Mouse (Mus musculus) liver, embryonic 13.5 days (tissue): ENCODE measurements around the gene Mark1. TPM values are rescaled to one million over a fixed set of nuclear protein-coding genes. Genes with fewer than 3 reads are reported as not detected.
A peak's percentile ranks its signal among the peaks of the same experiment; 100 is the strongest.

ENCODE experiments used
- ATAC-seq: fragments of 200-750 bp; cut with Nextera tagmentation; 2 replicates; pipeline ENCODE4 v1.8.0; 2017; ENCODE audit warnings: low read depth, mild to moderate bottlenecking, moderate number of reproducible peaks, moderate library complexity
- DNase-seq: peaks from one replicate; pipeline ENCODE4 v3.0.0; 2022
- H3K27ac ChIP-seq: fragments of 300-500 bp; sonication (generic); 2 replicates; pipeline ENCODE4 v1.5.1; 2015; ENCODE audit warnings: moderate library complexity, mild to moderate bottlenecking, inconsistent platforms
- H3K27me3 ChIP-seq: fragments of 300-500 bp; sonication (generic); 2 replicates; pipeline ENCODE4 v1.6.1; 2015; ENCODE audit warnings: mild to moderate bottlenecking, inconsistent platforms
- H3K36me3 ChIP-seq: fragments of 300-500 bp; sonication (generic); 2 replicates; pipeline ENCODE4 v1.6.1; 2015; ENCODE audit warnings: mild to moderate bottlenecking, inconsistent platforms
- H3K4me1 ChIP-seq: fragments of 300-500 bp; sonication (generic); replicated peaks from 2 replicates; pipeline ENCODE4 v1.6.1; 2015; ENCODE audit warnings: inconsistent platforms
- H3K4me2 ChIP-seq: fragments of 300-500 bp; sonication (generic); 2 replicates; pipeline ENCODE4 v1.6.1; 2015; ENCODE audit warnings: inconsistent platforms, mild to moderate bottlenecking, moderate library complexity
- H3K4me3 ChIP-seq: fragments of 300-500 bp; sonication (generic); replicated peaks from 2 replicates; pipeline ENCODE4 v1.5.1; 2015; ENCODE audit warnings: mild to moderate bottlenecking, inconsistent platforms
- H3K9ac ChIP-seq: fragments of 300-500 bp; sonication (generic); 2 replicates; pipeline ENCODE4 v1.6.1; 2015; ENCODE audit warnings: mild to moderate bottlenecking, inconsistent platforms
- H3K9me3 ChIP-seq: fragments of 300-500 bp; sonication (generic); replicated peaks from 2 replicates; pipeline ENCODE4 v1.6.1; 2016; ENCODE audit warnings: inconsistent platforms
- WGBS: fragments of 180-500 bp; shearing (Covaris S2); methylation state at CpG from one replicate; pipeline ENCODE4 v1.1.7; 2015; ENCODE audit not compliant: insufficient replicate concordance; 5-methylcytosine and 5-hydroxymethylcytosine counted together
- polyA plus RNA-seq: library from polyadenylated mRNA; unstranded; fragments of >200 nt; fragmentation: Nextera tagmentation; extraction: Ambion mirVana; gene quantifications from 2 replicates; pipeline ENCODE4 v1.2.1, GENCODE M21; 2015

Mark1 gene
- polyA plus RNA-seq, 1 experiment from 2014 or later: 0.16 TPM

DNA sequence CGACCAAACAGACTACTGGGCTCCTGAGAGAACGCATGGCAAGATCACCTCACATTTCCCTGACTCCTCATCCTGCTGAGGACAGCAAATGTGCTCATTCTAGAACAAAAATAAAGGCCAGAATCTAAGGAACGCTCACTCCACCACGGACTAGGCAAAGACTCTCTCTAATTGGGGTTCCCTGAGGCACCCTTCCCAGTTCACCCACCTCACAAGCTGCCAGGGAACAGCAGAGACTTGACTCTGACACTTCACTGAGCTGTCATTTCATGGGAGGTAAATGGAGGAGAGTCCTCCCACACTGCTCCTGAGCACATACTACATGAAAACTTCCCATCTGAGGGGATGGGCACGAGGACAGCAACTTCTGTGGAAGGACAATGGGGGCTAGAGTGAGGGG, 37.5 kb downstream of the Mark1 start:
- Histone ChIP-seq H3K27ac (no peak overlapping the region), H3K27me3 (no peaks in the 10 kb centered on the region), H3K9me3 (no peaks in the 10 kb centered on the region; the same call in 1 of the 2 replicates), H3K4me1 (peaks cover 8% of the 10 kb centered on the region), H3K9ac (no peak overlapping the region), H3K36me3 (no peaks in the 10 kb centered on the region), H3K4me3 (no peak overlapping the region), H3K4me2 (no peak overlapping the region)
- no peak for ATAC-seq
- no peak for DNase-seq
- whole genome bisulfite sequencing: 65% methylated on average over 5 of the region's 5 CpGs

DNA sequence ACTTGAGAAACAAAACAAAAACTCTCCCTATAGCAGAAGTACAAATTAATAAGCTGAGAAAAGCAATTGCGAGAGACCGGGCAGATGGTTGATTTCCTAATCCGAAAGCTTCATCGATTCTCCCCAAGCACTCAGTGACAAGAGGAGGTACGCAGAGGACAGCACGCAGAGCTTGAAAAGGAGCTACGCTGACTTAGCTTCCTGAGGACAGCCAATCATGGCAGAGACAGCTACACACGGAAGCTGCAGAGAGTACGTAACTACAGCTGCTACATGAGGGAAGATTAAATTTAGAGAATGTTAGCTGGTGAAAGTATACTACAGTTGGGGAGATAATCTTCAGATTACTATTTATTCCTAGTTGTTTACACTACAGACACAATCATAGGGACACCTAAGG, 40.6 kb downstream of the Mark1 start:
- Histone ChIP-seq H3K9me3 (no peaks in the 10 kb centered on the region; the same call in 1 of the 2 replicates), H3K27ac (no peak overlapping the region), H3K4me3 (no peak overlapping the region), H3K4me1 (peaks cover 8% of the 10 kb centered on the region), H3K27me3 (no peaks in the 10 kb centered on the region), H3K4me2 (no peak overlapping the region), H3K9ac (no peak overlapping the region), H3K36me3 (no peaks in the 10 kb centered on the region)
- no peak for DNase-seq
- 73% methylated on average over 9 of the region's 9 CpGs for WGBS
- ATAC-seq: no peak

DNA sequence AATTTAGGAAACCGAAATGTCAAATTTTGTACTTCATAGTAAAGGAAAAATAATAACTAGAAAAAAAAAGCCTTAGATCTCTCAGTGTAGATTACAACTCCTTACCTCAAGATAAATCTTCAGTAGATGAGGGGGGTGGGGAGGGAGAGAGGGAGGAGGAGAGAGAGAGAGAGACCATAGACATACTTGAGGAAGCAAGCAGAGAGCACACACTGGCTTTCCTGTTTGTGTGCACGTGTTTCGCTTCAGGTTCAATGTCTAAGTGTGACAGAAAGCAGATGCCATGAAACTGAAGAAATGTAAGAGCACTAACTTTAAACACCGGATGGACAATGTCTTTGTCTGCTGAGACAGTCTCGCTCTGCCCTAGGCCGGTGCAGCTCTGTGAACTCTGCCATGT, 41.0 kb downstream of the Mark1 start:
- 70% methylated on average over 6 of the region's 6 CpGs for WGBS
- Histone ChIP-seq H3K27me3 (no peaks in the 10 kb centered on the region), H3K9me3 (no peaks in the 10 kb centered on the region; the same call in 1 of the 2 replicates), H3K27ac (no peak overlapping the region), H3K4me2 (no peak overlapping the region), H3K36me3 (no peaks in the 10 kb centered on the region), H3K4me3 (no peak overlapping the region), H3K9ac (no peak overlapping the region), H3K4me1 (peaks cover 5% of the 10 kb centered on the region)
- DNase-seq: no peak
- ATAC-seq: no peak

DNA sequence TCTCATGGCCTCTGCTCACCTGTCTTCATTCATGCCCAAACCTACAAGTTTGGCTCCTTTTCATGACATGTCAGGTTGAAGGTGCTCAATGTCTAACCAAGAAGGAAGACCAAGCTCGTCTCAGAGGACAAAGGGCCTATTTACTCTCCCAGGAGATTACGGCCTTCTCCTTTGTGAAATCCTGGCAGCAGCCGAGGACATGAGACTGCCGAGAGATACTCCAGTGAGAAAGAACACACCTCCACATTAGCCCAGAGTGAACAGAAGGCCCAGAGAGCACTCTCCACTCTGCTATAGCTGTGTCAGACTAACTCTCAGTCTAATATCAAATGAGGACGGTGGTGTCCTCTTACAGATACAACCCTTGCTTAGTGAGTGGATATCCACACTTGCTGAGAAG, 47.6 kb downstream of the Mark1 start:
- ATAC-seq (no peak), DNase-seq (no peak)
- Histone ChIP-seq H3K27ac (no peak overlapping the region), H3K27me3 (no peaks in the 10 kb centered on the region), H3K4me2 (no peak overlapping the region), H3K36me3 (no peaks in the 10 kb centered on the region), H3K9me3 (no peaks in the 10 kb centered on the region; the same call in 1 of the 2 replicates), H3K4me3 (no peak overlapping the region), H3K9ac (no peak overlapping the region), H3K4me1 (peaks cover 3% of the 10 kb centered on the region; the same call in 1 of the 2 replicates)
- 61% methylated on average over 5 of the region's 5 CpGs for WGBS

DNA sequence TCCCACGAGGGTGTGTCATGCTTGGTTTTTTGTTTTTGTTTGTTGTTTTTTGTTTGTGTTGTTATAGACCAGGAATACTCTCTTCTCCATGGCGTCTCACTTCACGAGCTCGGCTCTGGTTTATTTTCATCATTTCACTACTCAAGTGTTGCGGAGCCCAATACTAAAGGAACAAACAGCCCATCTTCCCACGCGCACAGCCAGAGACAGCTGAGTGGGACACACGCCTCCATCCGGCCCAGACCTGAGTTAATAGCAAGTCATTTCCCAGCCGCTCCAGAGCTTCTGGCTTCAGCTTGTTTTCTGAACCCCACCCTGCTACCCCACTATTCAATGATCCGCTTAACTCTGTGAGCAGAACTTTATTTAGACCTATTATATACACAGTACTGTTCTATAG, 48.3 kb downstream of the Mark1 start:
- 73% methylated on average over 11 of the region's 11 CpGs for WGBS
- DNase-seq (no peak), ATAC-seq (no peak)
- H3K4me1 ChIP-seq: peaks cover 9% of the 10 kb centered on the region
- H3K4me3 ChIP-seq: no peak overlapping the region
- no peaks in the 10 kb centered on the region for H3K36me3 ChIP-seq
- no peaks in the 10 kb centered on the region for H3K27me3 ChIP-seq
- no peak overlapping the region for H3K9ac ChIP-seq
- H3K4me2 ChIP-seq: no peak overlapping the region
- no peak overlapping the region for H3K27ac ChIP-seq
- H3K9me3 ChIP-seq: no peaks in the 10 kb centered on the region

DNA sequence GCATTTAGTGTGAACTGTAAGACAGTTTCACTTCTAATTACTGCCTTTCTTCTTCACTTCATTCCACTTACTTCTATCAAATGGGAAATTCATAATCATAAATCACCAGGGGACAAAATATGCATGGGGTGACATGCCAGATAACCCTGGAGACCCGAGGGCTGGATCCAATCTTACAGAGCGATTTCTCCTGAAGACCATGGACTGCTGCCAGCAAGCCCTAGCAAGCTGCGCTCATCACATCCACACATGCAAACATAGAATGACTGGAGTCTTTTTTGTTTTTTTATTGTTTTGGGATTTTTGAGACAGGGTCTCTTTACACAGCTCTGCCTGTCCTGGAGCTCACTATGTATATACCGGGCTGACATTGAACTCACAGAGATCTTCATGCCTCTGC, 61.3 kb downstream of the Mark1 start:
- Histone ChIP-seq H3K36me3 (no peaks in the 10 kb centered on the region), H3K4me1 (peaks cover 20% of the 10 kb centered on the region), H3K27me3 (no peaks in the 10 kb centered on the region), H3K27ac (no peak overlapping the region), H3K9me3 (no peaks in the 10 kb centered on the region), H3K9ac (no peak overlapping the region), H3K4me2 (no peak overlapping the region), H3K4me3 (no peak overlapping the region)
- DNase-seq (no peak), ATAC-seq (no peak)
- WGBS: 68% methylated on average over 4 of the region's 4 CpGs

DNA sequence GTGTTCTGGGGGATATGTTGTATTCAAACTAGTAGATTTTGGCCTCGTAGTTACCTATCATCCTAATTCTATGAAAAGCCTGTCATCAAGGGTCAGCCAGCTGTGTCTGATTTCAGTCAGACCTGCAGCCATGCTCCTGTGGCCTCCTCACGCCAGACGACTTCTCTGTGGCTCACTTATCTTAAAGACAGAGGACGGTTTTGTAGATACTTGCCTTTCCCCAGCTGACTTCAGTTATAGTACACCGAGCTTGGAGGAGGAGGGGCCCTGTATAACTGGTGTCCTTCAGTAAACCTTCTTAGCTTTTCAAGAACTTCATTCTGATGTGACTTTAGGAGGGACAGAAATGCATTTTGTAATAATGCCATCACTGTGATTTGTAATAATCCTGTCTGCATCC, 63.4 kb downstream of the Mark1 start:
- WGBS: 9% methylated on average over 5 of the region's 5 CpGs
- H3K36me3 ChIP-seq: no peaks in the 10 kb centered on the region
- H3K27me3 ChIP-seq: no peaks in the 10 kb centered on the region
- no peak overlapping the region for H3K4me2 ChIP-seq
- H3K27ac ChIP-seq: no peak overlapping the region
- H3K4me1 ChIP-seq: peaks cover 20% of the 10 kb centered on the region
- H3K9ac ChIP-seq: no peak overlapping the region
- H3K9me3 ChIP-seq: no peaks in the 10 kb centered on the region
- DNase-seq: no peak
- peak; percentile 68 for ATAC-seq
- H3K4me3 ChIP-seq: no peak overlapping the region

DNA sequence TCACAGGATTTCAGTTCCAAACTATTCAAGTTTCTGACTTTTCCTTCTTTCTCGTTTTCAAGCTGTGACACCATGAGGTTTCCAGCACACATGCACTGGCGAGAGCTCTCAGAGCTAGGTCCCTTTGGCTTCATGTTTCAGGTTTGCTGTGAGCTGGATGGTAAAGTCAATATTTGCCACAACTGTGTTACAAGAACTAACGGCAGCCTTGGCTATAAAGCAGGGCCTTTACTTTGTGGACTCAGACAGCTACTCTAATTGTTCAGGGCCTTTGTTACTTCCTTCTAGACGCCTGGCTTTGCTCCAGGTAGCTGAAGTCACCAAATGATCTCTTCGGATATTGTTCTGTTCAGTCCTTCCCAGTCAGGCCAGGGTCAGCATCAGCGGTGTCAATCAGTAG, 63.9 kb downstream of the Mark1 start:
- ATAC-seq: no peak
- H3K9me3 ChIP-seq: no peaks in the 10 kb centered on the region
- no peak overlapping the region for H3K4me2 ChIP-seq
- 64% methylated on average over 6 of the region's 6 CpGs for WGBS
- no peak overlapping the region for H3K27ac ChIP-seq
- H3K9ac ChIP-seq: no peak overlapping the region
- no peaks in the 10 kb centered on the region for H3K36me3 ChIP-seq
- H3K27me3 ChIP-seq: no peaks in the 10 kb centered on the region
- no peak for DNase-seq
- H3K4me1 ChIP-seq: peaks cover 20% of the 10 kb centered on the region
- H3K4me3 ChIP-seq: no peak overlapping the region

DNA sequence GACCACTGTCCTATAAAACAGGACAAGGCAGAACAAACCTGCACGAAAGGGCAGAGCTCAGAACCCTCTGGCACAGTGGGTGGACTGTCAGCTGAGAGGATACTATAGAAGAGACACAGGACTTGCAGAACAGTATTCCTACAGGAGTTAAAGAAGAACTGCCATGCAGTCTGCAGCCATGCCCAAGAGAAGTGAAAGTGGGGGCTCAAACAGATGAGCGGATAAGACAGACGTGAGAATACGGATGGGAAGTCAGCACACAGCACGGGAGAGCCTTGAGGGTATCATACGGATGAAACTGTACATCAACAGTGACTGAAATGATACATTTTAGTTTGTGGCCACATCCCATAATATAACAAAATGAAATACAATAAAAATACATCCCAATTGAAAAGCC, 68.3 kb downstream of the Mark1 start:
- no peak overlapping the region for H3K27ac ChIP-seq
- DNase-seq: no peak
- H3K4me2 ChIP-seq: no peak overlapping the region
- H3K4me1 ChIP-seq: peaks cover 42% of the 10 kb centered on the region
- 74% methylated on average over 6 of the region's 6 CpGs for WGBS
- H3K27me3 ChIP-seq: no peaks in the 10 kb centered on the region
- no peaks in the 10 kb centered on the region for H3K9me3 ChIP-seq
- no peak overlapping the region for H3K9ac ChIP-seq
- no peaks in the 10 kb centered on the region for H3K36me3 ChIP-seq
- ATAC-seq: no peak
- H3K4me3 ChIP-seq: no peak overlapping the region

DNA sequence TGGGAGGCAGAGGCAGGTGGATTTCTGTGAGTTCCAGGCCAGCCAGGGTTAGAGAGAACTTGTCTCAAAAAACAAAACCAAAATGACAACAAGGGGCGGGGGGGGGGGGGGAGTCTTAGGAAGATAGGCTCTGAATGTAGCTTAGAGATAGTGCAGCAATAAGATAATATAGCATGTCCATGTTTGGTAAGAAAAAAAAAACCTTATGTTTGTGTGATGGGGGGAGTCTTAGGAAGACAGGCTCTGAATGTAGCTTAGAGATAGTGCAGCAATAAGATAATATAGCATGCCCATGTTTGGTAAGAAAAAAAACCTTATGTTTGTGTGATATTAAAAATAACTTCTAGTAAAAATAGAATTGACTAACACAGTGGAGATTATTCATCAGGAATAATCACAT, 71.0 kb downstream of the Mark1 start:
- WGBS: 21% methylated on average over 1 of the region's 1 CpGs
- Histone ChIP-seq H3K36me3 (no peaks in the 10 kb centered on the region), H3K27me3 (no peaks in the 10 kb centered on the region), H3K4me1 (peaks cover 26% of the 10 kb centered on the region), H3K9me3 (no peaks in the 10 kb centered on the region), H3K27ac (peak overlapping the region; percentile 43; the same call in 1 of the 2 replicates), H3K9ac (no peak overlapping the region), H3K4me2 (no peak overlapping the region), H3K4me3 (no peak overlapping the region)
- peak; percentile 93 for ATAC-seq
- no peak for DNase-seq

DNA sequence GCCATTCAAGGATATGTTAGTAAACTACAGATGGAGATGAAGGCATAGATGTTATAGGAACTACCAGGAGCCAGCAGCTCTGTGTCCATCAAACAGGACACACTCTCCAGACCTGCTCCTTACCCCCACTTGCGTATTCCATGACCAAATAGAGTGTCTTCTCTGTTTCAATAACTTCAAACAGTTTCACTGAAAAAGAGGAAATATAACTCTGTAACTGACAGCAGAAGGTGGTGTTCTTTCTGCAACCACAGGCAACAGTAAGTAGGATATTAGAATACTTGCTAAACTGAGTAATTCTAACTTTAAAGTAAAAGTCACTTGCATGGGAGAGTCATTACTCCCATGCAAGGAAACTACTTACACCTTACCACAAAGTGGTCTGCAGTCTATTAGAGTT, 71.5 kb downstream of the Mark1 start:
- Histone ChIP-seq H3K27ac (peak overlapping the region; percentile 43; the same call in 1 of the 2 replicates), H3K4me2 (no peak overlapping the region), H3K27me3 (no peaks in the 10 kb centered on the region), H3K4me1 (peaks cover 26% of the 10 kb centered on the region), H3K36me3 (no peaks in the 10 kb centered on the region), H3K9me3 (no peaks in the 10 kb centered on the region), H3K9ac (no peak overlapping the region; the same call in 1 of the 2 replicates), H3K4me3 (no peak overlapping the region)
- no peak for ATAC-seq
- DNase-seq: no peak
- 56% methylated on average over 1 of the region's 1 CpGs for WGBS

DNA sequence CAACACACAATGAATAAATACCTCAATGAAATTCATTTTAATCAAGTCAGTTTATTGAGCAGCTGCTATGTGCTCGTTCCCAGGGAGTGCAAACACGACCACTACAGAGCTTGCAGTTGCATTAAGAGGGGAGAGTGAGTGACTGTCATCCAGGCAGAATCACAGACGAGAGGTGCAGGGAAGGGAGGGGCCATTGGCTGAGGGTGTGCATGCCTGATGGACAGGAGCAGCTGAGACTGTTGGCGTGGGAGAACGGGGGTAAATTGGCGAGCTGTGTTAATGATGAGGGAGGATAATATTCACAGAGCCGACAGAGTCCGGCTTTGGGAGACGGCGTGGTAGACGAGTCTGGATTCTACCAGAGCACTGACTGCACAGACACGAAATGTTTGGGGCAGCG, 76.5 kb downstream of the Mark1 start:
- WGBS: 79% methylated on average over 13 of the region's 13 CpGs
- no peak overlapping the region for H3K9ac ChIP-seq
- no peak overlapping the region for H3K4me3 ChIP-seq
- DNase-seq (no peak), ATAC-seq (no peak)
- no peak overlapping the region for H3K27ac ChIP-seq
- no peak overlapping the region for H3K4me2 ChIP-seq
- H3K9me3 ChIP-seq: no peaks in the 10 kb centered on the region
- H3K36me3 ChIP-seq: no peaks in the 10 kb centered on the region
- peaks cover 7% of the 10 kb centered on the region for H3K4me1 ChIP-seq
- H3K27me3 ChIP-seq: no peaks in the 10 kb centered on the region
